Mouse (Mus musculus) heart, postnatal 0 days (tissue): ENCODE measurements at regions not wholly inside any gene's neighbourhood (a gene's known extent, or its start where the extent isn't known, plus 50 kb on each side); places are given as distances from the start of the nearest gene placed in this dataset.

Source experiments
- ATAC-seq: fragments of 200-750 bp; cut with Nextera tagmentation; 2 replicates; pipeline ENCODE4 v1.8.0; 2017; ENCODE audit warnings: low read depth, moderate number of reproducible peaks, moderate library complexity; ENCODE audit not compliant: insufficient read depth
- DNase-seq: peaks from one replicate; pipeline ENCODE4 v3.0.0-alpha.2; 2016; ENCODE audit warnings: low spot score
- H3K27ac ChIP-seq: fragments of 300-500 bp; sonication (generic); 2 replicates; pipeline ENCODE4 v1.5.1; 2014; ENCODE audit warnings: low read depth, mild to moderate bottlenecking
- H3K27me3 ChIP-seq: fragments of 300-500 bp; sonication (generic); 2 replicates; pipeline ENCODE4 v1.6.1; 2014; ENCODE audit warnings: low read length, mixed read lengths; ENCODE audit not compliant: control insufficient read depth, insufficient read depth
- H3K36me3 ChIP-seq: fragments of 300-500 bp; sonication (generic); replicated peaks from 2 replicates; pipeline ENCODE4 v1.6.1; 2014; ENCODE audit warnings: low read length, mixed read lengths; ENCODE audit not compliant: control insufficient read depth, insufficient read depth
- H3K4me1 ChIP-seq: fragments of 300-500 bp; sonication (generic); 2 replicates; pipeline ENCODE4 v1.6.1; 2014; ENCODE audit warnings: antibody characterized with exemption; ENCODE audit not compliant: control insufficient read depth, insufficient read depth
- H3K4me2 ChIP-seq: fragments of 300-500 bp; sonication (generic); 2 replicates; pipeline ENCODE4 v1.6.1; 2014; ENCODE audit warnings: low read depth, mild to moderate bottlenecking, low read length, moderate library complexity
- H3K4me3 ChIP-seq: fragments of 300-500 bp; sonication (generic); 2 replicates; pipeline ENCODE4 v1.5.1; 2014; ENCODE audit warnings: low read depth, low read length
- H3K9ac ChIP-seq: fragments of 300-500 bp; sonication (generic); replicated peaks from 2 replicates; pipeline ENCODE4 v1.6.1; 2014; ENCODE audit warnings: low read depth, low read length, mixed read lengths
- H3K9me3 ChIP-seq: fragments of 300-500 bp; sonication (generic); replicated peaks from 2 replicates; pipeline ENCODE4 v1.6.1; 2016; ENCODE audit warnings: low read length; ENCODE audit not compliant: control insufficient read depth
- CTCF ChIP-seq: IDR thresholded peaks from 2 replicates; pipeline ENCODE4 v1.5.1; 2016; ENCODE audit warnings: antibody characterized with exemption, control low read depth, low read depth
- EP300 ChIP-seq: IDR thresholded peaks from 2 replicates; pipeline ENCODE4 v1.6.1; 2016; ENCODE audit warnings: antibody characterized with exemption, low read depth
- WGBS: fragments of 180-500 bp; shearing (Covaris S2); extraction: QIAGEN DNeasy Blood & Tissue Kit; methylation state at CpG from one replicate; pipeline ENCODE4 v1.1.7; 2014; 5-methylcytosine and 5-hydroxymethylcytosine counted together

GRCm38 (mm10) chr1:35575203-35575602, 493.0 kb upstream of the Hs6st1 start:
- Histone ChIP-seq H3K27ac (no peak overlapping the region), H3K4me1 (no peaks in the 10 kb centered on the region), H3K4me2 (no peak overlapping the region), H3K36me3 (no peaks in the 10 kb centered on the region), H3K27me3 (no peaks in the 10 kb centered on the region), H3K9me3 (no peaks in the 10 kb centered on the region), H3K4me3 (no peak overlapping the region), H3K9ac (no peak overlapping the region)
- ATAC-seq (no peak), DNase-seq (no peak)
- WGBS: 57% methylated on average over 1 of the region's 1 CpGs
- no peak for TF ChIP-seq CTCF
- TF ChIP-seq EP300: no peak

GRCm38 (mm10) chr1:35579392-35579791, 488.8 kb upstream of the Hs6st1 start:
- H3K9ac ChIP-seq: no peak overlapping the region
- H3K36me3 ChIP-seq: no peaks in the 10 kb centered on the region

GRCm38 (mm10) chr1:35579992-35580391, 488.2 kb upstream of the Hs6st1 start:
- H3K9me3 ChIP-seq: no peaks in the 10 kb centered on the region
- no peak for TF ChIP-seq EP300
- no peak for TF ChIP-seq CTCF

More at GRCm38 (mm10) chr1:35579392-35579791, 488.8 kb upstream of the Hs6st1 start:
- no peaks in the 10 kb centered on the region for H3K9me3 ChIP-seq
- DNase-seq: no peak
- 59% methylated on average over 3 of the region's 3 CpGs for WGBS
- no peak for TF ChIP-seq EP300
- TF ChIP-seq CTCF: no peak
- H3K4me1 ChIP-seq: no peaks in the 10 kb centered on the region
- no peak overlapping the region for H3K27ac ChIP-seq
- no peaks in the 10 kb centered on the region for H3K27me3 ChIP-seq
- H3K4me3 ChIP-seq: no peak overlapping the region
- no peak overlapping the region for H3K4me2 ChIP-seq
- no peak for ATAC-seq

GRCm38 (mm10) chr1:35580474-35580873, 487.7 kb upstream of the Hs6st1 start:
- H3K36me3 ChIP-seq: no peaks in the 10 kb centered on the region
- DNase-seq: no peak
- H3K27me3 ChIP-seq: no peaks in the 10 kb centered on the region
- H3K4me1 ChIP-seq: no peaks in the 10 kb centered on the region
- no peak overlapping the region for H3K27ac ChIP-seq
- H3K9me3 ChIP-seq: no peaks in the 10 kb centered on the region
- WGBS: 43% methylated on average over 3 of the region's 3 CpGs
- no peak overlapping the region for H3K9ac ChIP-seq
- H3K4me2 ChIP-seq: no peak overlapping the region
- H3K4me3 ChIP-seq: no peak overlapping the region
- ATAC-seq: no peak
- TF ChIP-seq EP300: no peak
- no peak for TF ChIP-seq CTCF

More at GRCm38 (mm10) chr1:35579992-35580391, 488.2 kb upstream of the Hs6st1 start:
- Histone ChIP-seq H3K4me1 (no peaks in the 10 kb centered on the region), H3K4me2 (no peak overlapping the region), H3K27ac (no peak overlapping the region), H3K36me3 (no peaks in the 10 kb centered on the region), H3K4me3 (no peak overlapping the region), H3K9ac (no peak overlapping the region), H3K27me3 (no peaks in the 10 kb centered on the region)
- WGBS: 39% methylated on average over 4 of the region's 4 CpGs
- ATAC-seq: no peak
- no peak for DNase-seq

- Histone ChIP-seq H3K4me2 (no peak overlapping the region), H3K9ac (no peak overlapping the region), H3K4me1 (no peaks in the 10 kb centered on the region), H3K36me3 (no peaks in the 10 kb centered on the region), H3K27ac (no peak overlapping the region), H3K27me3 (no peaks in the 10 kb centered on the region), H3K4me3 (no peak overlapping the region), H3K9me3 (0 out of 2 replicates have a peak, but pooled peaks cover 2% of the 10 kb centered on the region)
- ATAC-seq (no peak), DNase-seq (no peak)
- TF ChIP-seq CTCF (no peak), EP300 (no peak)
- WGBS: 62% methylated on average over 2 of the region's 2 CpGs
Observed at GRCm38 (mm10) chr1:35587900-35588299, 480.3 kb upstream of the Hs6st1 start.

GRCm38 (mm10) chr1:35588939-35589338, 479.3 kb upstream of the Hs6st1 start:
- ATAC-seq (no peak), DNase-seq (no peak)
- WGBS: 37% methylated on average over 3 of the region's 3 CpGs
- Histone ChIP-seq H3K4me1 (no peaks in the 10 kb centered on the region), H3K4me2 (no peak overlapping the region), H3K27ac (no peak overlapping the region), H3K9me3 (0 out of 2 replicates have a peak, but pooled peaks cover 2% of the 10 kb centered on the region), H3K36me3 (no peaks in the 10 kb centered on the region), H3K4me3 (no peak overlapping the region), H3K27me3 (no peaks in the 10 kb centered on the region), H3K9ac (no peak overlapping the region)
- no peak for TF ChIP-seq CTCF
- TF ChIP-seq EP300: no peak
